Mouse (Mus musculus): Measurements from ENCODE around the gene Serpinb8. TPM values are rescaled to one million over a fixed set of nuclear protein-coding genes. Genes with fewer than 3 reads are reported as not detected.

Gene Serpinb8
- polyA plus RNA-seq, 1 experiment from 2014 or later, result 0.38 TPM

GRCm38 (mm10) chr1:107588642-107589041 lies 1.2 kb upstream of the Serpinb8 start:
- Histone ChIP-seq H3K27ac (no peak overlapping the region), H3K9me3 (no peaks in the 10 kb centered on the region), H3K4me3 (replicated peaks) (no peak overlapping the region), H3K27me3 (no peaks in the 10 kb centered on the region), H3K4me1 (replicated peaks) (no peaks in the 10 kb centered on the region), H3K4me2 (no peak overlapping the region), H3K36me3 (no peaks in the 10 kb centered on the region), H3K9ac (replicated peaks) (no peak overlapping the region)
- no peak for ATAC-seq (ENCODE audit: insufficient number of reproducible peaks, insufficient read depth, low FRiP score, low TSS enrichment, low read depth)
- 73% methylated on average over 1 of the region's 1 CpGs for WGBS

- no peaks in the 10 kb centered on the region for H3K9me3 ChIP-seq
- H3K36me3 ChIP-seq, result no peaks in the 10 kb centered on the region
- no peak for ATAC-seq (ENCODE audit: insufficient number of reproducible peaks, insufficient read depth, low FRiP score, low TSS enrichment, low read depth)
- no peak overlapping the region for H3K4me2 ChIP-seq
- H3K9ac ChIP-seq (replicated peaks), result no peak overlapping the region
- no peaks in the 10 kb centered on the region for H3K4me1 ChIP-seq (replicated peaks)
- 76% methylated on average over 3 of the region's 3 CpGs for WGBS
- H3K27me3 ChIP-seq, result no peaks in the 10 kb centered on the region
- H3K4me3 ChIP-seq (replicated peaks), result no peak overlapping the region
- H3K27ac ChIP-seq, result no peak overlapping the region
These were observed 2.8 kb downstream of the Serpinb8 start for GRCm38 (mm10) chr1:107592644-107593043.

- no peaks in the 10 kb centered on the region for H3K27me3 ChIP-seq
- no peaks in the 10 kb centered on the region for H3K4me1 ChIP-seq (replicated peaks)
- H3K9ac ChIP-seq (replicated peaks), result no peak overlapping the region
- WGBS, result 84% methylated on average over 2 of the region's 2 CpGs
- H3K4me3 ChIP-seq (replicated peaks), result no peak overlapping the region
- H3K36me3 ChIP-seq, result no peaks in the 10 kb centered on the region
- H3K9me3 ChIP-seq, result no peaks in the 10 kb centered on the region
- H3K4me2 ChIP-seq, result no peak overlapping the region
- no peak overlapping the region for H3K27ac ChIP-seq
- no peak for ATAC-seq (ENCODE audit: insufficient number of reproducible peaks, insufficient read depth, low FRiP score, low TSS enrichment, low read depth)
These were observed 3.7 kb downstream of the Serpinb8 start for GRCm38 (mm10) chr1:107593469-107593868.

GRCm38 (mm10) chr1:107596874-107597273 lies 7.1 kb downstream of the Serpinb8 start:
- H3K4me1 ChIP-seq (replicated peaks), result no peaks in the 10 kb centered on the region
- no peak overlapping the region for H3K4me2 ChIP-seq
- ATAC-seq (ENCODE audit: insufficient number of reproducible peaks, insufficient read depth, low FRiP score, low TSS enrichment, low read depth), result no peak
- H3K9ac ChIP-seq (replicated peaks), result no peak overlapping the region
- H3K36me3 ChIP-seq, result no peaks in the 10 kb centered on the region
- H3K27me3 ChIP-seq, result no peaks in the 10 kb centered on the region
- no peaks in the 10 kb centered on the region for H3K9me3 ChIP-seq
- no peak overlapping the region for H3K4me3 ChIP-seq (replicated peaks)
- H3K27ac ChIP-seq, result no peak overlapping the region

GRCm38 (mm10) chr1:107598476-107598875 lies 8.7 kb downstream of the Serpinb8 start:
- H3K27ac ChIP-seq, result no peak overlapping the region
- no peak for ATAC-seq (ENCODE audit: insufficient number of reproducible peaks, insufficient read depth, low FRiP score, low TSS enrichment, low read depth)
- no peaks in the 10 kb centered on the region for H3K36me3 ChIP-seq
- H3K4me2 ChIP-seq, result no peak overlapping the region
- H3K9ac ChIP-seq (replicated peaks), result no peak overlapping the region
- H3K4me1 ChIP-seq (replicated peaks), result no peaks in the 10 kb centered on the region
- no peak overlapping the region for H3K4me3 ChIP-seq (replicated peaks)
- no peaks in the 10 kb centered on the region for H3K27me3 ChIP-seq
- no peaks in the 10 kb centered on the region for H3K9me3 ChIP-seq

GRCm38 (mm10) chr1:107608942-107609341 lies 19.1 kb downstream of the Serpinb8 start:
- H3K4me2 ChIP-seq, result no peak overlapping the region
- H3K9ac ChIP-seq (replicated peaks), result no peak overlapping the region
- whole genome bisulfite sequencing, result 67% methylated on average over 1 of the region's 1 CpGs
- no peaks in the 10 kb centered on the region for H3K4me1 ChIP-seq (replicated peaks)
- H3K27ac ChIP-seq, result no peak overlapping the region
- no peak overlapping the region for H3K4me3 ChIP-seq (replicated peaks)
- no peaks in the 10 kb centered on the region for H3K27me3 ChIP-seq
- H3K36me3 ChIP-seq, result no peaks in the 10 kb centered on the region
- H3K9me3 ChIP-seq, result no peaks in the 10 kb centered on the region
- no peak for ATAC-seq (ENCODE audit: insufficient number of reproducible peaks, insufficient read depth, low FRiP score, low TSS enrichment, low read depth)

- H3K4me1 ChIP-seq (replicated peaks), result no peaks in the 10 kb centered on the region
- no peak overlapping the region for H3K4me3 ChIP-seq (replicated peaks)
- H3K27me3 ChIP-seq, result no peaks in the 10 kb centered on the region
- no peaks in the 10 kb centered on the region for H3K9me3 ChIP-seq
- no peak overlapping the region for H3K27ac ChIP-seq
- no peak overlapping the region for H3K4me2 ChIP-seq
- no peaks in the 10 kb centered on the region for H3K36me3 ChIP-seq
- no peak overlapping the region for H3K9ac ChIP-seq (replicated peaks)
- ATAC-seq (ENCODE audit: insufficient number of reproducible peaks, insufficient read depth, low FRiP score, low TSS enrichment, low read depth), result no peak
- WGBS, result 84% methylated on average over 2 of the region's 2 CpGs
These were observed 24.3 kb downstream of the Serpinb8 start for GRCm38 (mm10) chr1:107614087-107614486.

GRCm38 (mm10) chr1:107622017-107622416 lies 32.2 kb downstream of the Serpinb8 start:
- Histone ChIP-seq H3K9ac (replicated peaks) (no peak overlapping the region), H3K36me3 (no peaks in the 10 kb centered on the region), H3K4me3 (replicated peaks) (no peak overlapping the region), H3K4me2 (no peak overlapping the region), H3K27me3 (no peaks in the 10 kb centered on the region), H3K4me1 (replicated peaks) (no peaks in the 10 kb centered on the region), H3K27ac (no peak overlapping the region), H3K9me3 (no peaks in the 10 kb centered on the region)
- WGBS, result 61% methylated on average over 4 of the region's 4 CpGs
- ATAC-seq (ENCODE audit: insufficient number of reproducible peaks, insufficient read depth, low FRiP score, low TSS enrichment, low read depth), result no peak

GRCm38 (mm10) chr1:107635936-107636335 lies 46.1 kb downstream of the Serpinb8 start:
- Histone ChIP-seq H3K9ac (replicated peaks) (no peak overlapping the region), H3K27ac (no peak overlapping the region), H3K36me3 (no peaks in the 10 kb centered on the region), H3K4me3 (replicated peaks) (no peak overlapping the region), H3K4me1 (replicated peaks) (no peaks in the 10 kb centered on the region), H3K27me3 (no peaks in the 10 kb centered on the region), H3K9me3 (no peaks in the 10 kb centered on the region), H3K4me2 (no peak overlapping the region)
- no peak for ATAC-seq (ENCODE audit: insufficient number of reproducible peaks, insufficient read depth, low FRiP score, low TSS enrichment, low read depth)
- WGBS, result 39% methylated on average over 4 of the region's 4 CpGs

- H3K27ac ChIP-seq, result no peak overlapping the region
- no peak for ATAC-seq (ENCODE audit: insufficient number of reproducible peaks, insufficient read depth, low FRiP score, low TSS enrichment, low read depth)
- 91% methylated on average over 1 of the region's 1 CpGs for WGBS
These were observed 48.2 kb downstream of the Serpinb8 start for GRCm38 (mm10) chr1:107638056-107638455.

GRCm38 (mm10) chr1:107638459-107638858 lies 48.7 kb downstream of the Serpinb8 start:
- no peaks in the 10 kb centered on the region for H3K9me3 ChIP-seq
- no peaks in the 10 kb centered on the region for H3K27me3 ChIP-seq
- no peak overlapping the region for H3K27ac ChIP-seq
- no peak overlapping the region for H3K9ac ChIP-seq (replicated peaks)
- H3K4me2 ChIP-seq, result no peak overlapping the region
- ATAC-seq (ENCODE audit: insufficient number of reproducible peaks, insufficient read depth, low FRiP score, low TSS enrichment, low read depth), result no peak
- H3K4me3 ChIP-seq (replicated peaks), result no peak overlapping the region
- no peaks in the 10 kb centered on the region for H3K4me1 ChIP-seq (replicated peaks)
- WGBS, result 87% methylated on average over 3 of the region's 3 CpGs
- no peaks in the 10 kb centered on the region for H3K36me3 ChIP-seq

More at GRCm38 (mm10) chr1:107638056-107638455, 48.2 kb downstream of the Serpinb8 start:
- H3K4me3 ChIP-seq (replicated peaks), result no peak overlapping the region
- H3K9me3 ChIP-seq, result no peaks in the 10 kb centered on the region
- H3K27me3 ChIP-seq, result no peaks in the 10 kb centered on the region
- no peak overlapping the region for H3K9ac ChIP-seq (replicated peaks)
- H3K4me2 ChIP-seq, result no peak overlapping the region
- no peaks in the 10 kb centered on the region for H3K4me1 ChIP-seq (replicated peaks)
- no peaks in the 10 kb centered on the region for H3K36me3 ChIP-seq

- Histone ChIP-seq H3K27ac (no peak overlapping the region), H3K9me3 (no peaks in the 10 kb centered on the region), H3K4me3 (replicated peaks) (no peak overlapping the region), H3K36me3 (no peaks in the 10 kb centered on the region), H3K27me3 (no peaks in the 10 kb centered on the region), H3K9ac (replicated peaks) (no peak overlapping the region), H3K4me1 (replicated peaks) (no peaks in the 10 kb centered on the region), H3K4me2 (no peak overlapping the region)
- 80% methylated on average over 2 of the region's 2 CpGs for WGBS
- ATAC-seq (ENCODE audit: insufficient number of reproducible peaks, insufficient read depth, low FRiP score, low TSS enrichment, low read depth), result no peak
These were observed 52.8 kb downstream of the Serpinb8 start for GRCm38 (mm10) chr1:107642457-107643118.
